Mouse (Mus musculus) cerebellum, adult 2 months (tissue): ENCODE data around the gene Zbtb24. TPM values are rescaled to one million over a fixed set of nuclear protein-coding genes. Genes with fewer than 3 reads are reported as not detected.

Experiments used
- DNase-seq, 2 experiments: peaks; one replicate each; pipeline ENCODE4 v3.0.0; 2021
- H3K27ac ChIP-seq: fragments of 200-500 bp; 2 replicates; pipeline ENCODE4 v1.5.1; 2012; ENCODE audit warnings: low read length, control low read depth, inconsistent platforms; ENCODE audit not compliant: insufficient read depth
- H3K27me3 ChIP-seq: fragments of 200-500 bp; 2 replicates; pipeline ENCODE4 v1.6.1; 2012; ENCODE audit warnings: inconsistent platforms, mild to moderate bottlenecking, low read length, moderate library complexity; ENCODE audit not compliant: control insufficient read depth, insufficient read depth
- H3K4me1 ChIP-seq: fragments of 200-500 bp; 2 replicates; pipeline ENCODE4 v1.6.1; 2011; ENCODE audit warnings: low read length; ENCODE audit not compliant: control insufficient read depth, insufficient read depth
- H3K4me3 ChIP-seq: fragments of 200-500 bp; replicated peaks from 2 replicates; pipeline ENCODE3; 2011; ENCODE audit warnings: mild to moderate bottlenecking, low read depth, low read length, control low read depth; ENCODE audit not compliant: insufficient read depth
- CTCF ChIP-seq: fragments of 200-500 bp; IDR thresholded peaks from 2 replicates; pipeline ENCODE4 v1.5.1; 2011; ENCODE audit warnings: low read depth, mild to moderate bottlenecking, control low read depth, low read length, moderate library complexity, borderline replicate concordance; ENCODE audit not compliant: insufficient read depth
- POLR2A ChIP-seq: fragments of 200-500 bp; IDR thresholded peaks from 2 replicates; pipeline ENCODE4 v1.6.1; 2011; ENCODE audit warnings: low read length, control low read depth, borderline replicate concordance; ENCODE audit not compliant: insufficient read depth
- WGBS: fragments of 180-500 bp; shearing (Covaris S2); methylation state at CpG from one replicate; pipeline ENCODE4 v1.1.7; 2018; 5-methylcytosine and 5-hydroxymethylcytosine counted together
- polyA plus RNA-seq: library from polyadenylated mRNA; depleted of rRNA; stranded (reverse); fragments of >200 nt; gene quantifications from 2 replicates; pipeline ENCODE4 v1.2.3, GENCODE M21; 2012

The Zbtb24 gene
- polyA plus RNA-seq, 1 experiment = 19.2 TPM

DNA sequence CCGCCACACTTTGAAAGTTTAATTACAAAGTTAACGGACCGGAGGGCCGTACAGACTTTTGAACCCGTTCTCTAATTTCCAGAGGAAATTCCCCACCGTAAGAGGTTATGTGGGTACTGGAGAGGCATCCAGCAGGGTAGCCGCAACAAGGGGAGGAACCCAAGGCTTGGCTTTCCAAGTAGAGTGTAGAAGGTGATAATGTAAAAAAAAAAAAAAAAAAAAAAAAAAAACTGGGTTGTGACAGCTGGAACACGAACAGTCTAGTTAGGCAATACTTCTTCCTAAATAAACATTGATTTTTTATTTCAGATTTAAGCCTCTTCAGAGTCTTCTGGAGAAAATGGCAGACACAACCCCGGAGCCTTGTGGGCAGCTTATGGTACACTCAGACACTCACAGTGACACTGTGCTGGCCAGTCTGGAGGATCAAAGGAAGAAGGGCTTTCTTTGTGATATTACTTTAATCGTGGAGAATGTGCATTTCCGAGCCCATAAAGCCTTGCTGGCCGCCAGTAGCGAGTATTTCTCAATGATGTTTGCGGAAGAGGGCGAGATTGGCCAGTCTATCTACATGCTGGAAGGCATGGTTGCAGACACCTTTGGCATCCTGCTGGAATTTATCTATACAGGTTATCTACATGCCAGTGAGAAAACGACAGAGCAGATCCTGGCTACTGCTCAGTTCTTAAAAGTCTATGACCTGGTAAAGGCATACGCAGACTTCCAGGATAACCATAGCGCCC, 768 bp downstream of the Zbtb24 start:
- WGBS = 50% methylated on average over 18 of the region's 18 CpGs
- DNase-seq = no peak
- peak overlapping the region; percentile 86 for H3K4me3 ChIP-seq
- 0 out of 2 replicates have a peak overlapping the region, but pooled peaks have one; percentile 60 for H3K27ac ChIP-seq
- H3K27me3 ChIP-seq = no peaks in the 10 kb centered on the region
- H3K4me1 ChIP-seq = peaks cover 5% of the 10 kb centered on the region
- TF ChIP-seq POLR2A = no peak
- no peak for TF ChIP-seq CTCF

DNA sequence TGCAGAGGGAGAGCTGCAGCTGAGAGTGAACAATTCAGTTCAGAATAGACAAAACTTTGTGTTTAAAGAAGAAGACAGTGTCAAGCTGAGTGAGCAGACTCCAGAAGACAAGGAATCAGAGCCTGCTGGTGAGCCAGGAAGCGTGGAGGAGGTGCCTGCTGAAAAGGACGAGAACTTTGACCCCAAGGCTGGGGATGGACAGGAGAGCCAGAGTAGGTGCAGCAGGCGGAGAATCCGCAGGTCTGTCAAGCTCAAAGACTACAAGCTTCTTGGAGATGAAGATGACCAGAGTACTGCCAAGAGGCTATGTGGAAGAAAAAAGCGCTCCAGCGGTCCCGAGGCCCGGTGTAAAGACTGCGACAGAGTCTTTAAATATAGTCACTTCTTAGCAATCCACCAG, 1.5 kb downstream of the Zbtb24 start:
- TF ChIP-seq POLR2A = no peak
- TF ChIP-seq CTCF = no peak
- H3K27ac ChIP-seq = no peak overlapping the region
- no peak overlapping the region for H3K4me3 ChIP-seq
- H3K27me3 ChIP-seq = no peaks in the 10 kb centered on the region
- peak in 1 of 2 experiments; percentile 23 for DNase-seq
- H3K4me1 ChIP-seq = peaks cover 5% of the 10 kb centered on the region
- WGBS = 97% methylated on average over 9 of the region's 9 CpGs

GRCm38 (mm10) chr10:41452791-41453190, 2.6 kb downstream of the Zbtb24 start:
- 82% methylated on average over 3 of the region's 3 CpGs for WGBS
- no peak for TF ChIP-seq POLR2A
- no peak for TF ChIP-seq CTCF

DNA sequence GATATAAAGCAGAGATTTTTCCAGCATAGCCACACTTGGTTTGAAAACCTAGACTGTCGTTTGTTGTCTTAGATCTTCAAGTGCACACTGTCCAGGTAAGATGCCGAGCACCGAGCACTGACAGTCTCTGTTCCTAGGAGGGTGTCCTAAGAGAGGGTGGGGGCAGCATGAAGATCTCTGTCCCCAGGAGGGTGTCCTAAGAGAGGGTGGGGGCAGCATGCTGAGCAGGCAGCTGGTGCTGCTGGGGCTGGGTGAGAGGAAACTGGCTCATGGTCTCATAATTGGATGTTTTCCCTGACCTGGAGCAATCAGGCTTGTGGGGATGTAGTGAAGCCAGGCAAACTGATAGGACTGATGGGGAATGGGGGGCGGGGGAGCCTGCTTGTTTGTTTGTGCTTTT, 9.8 kb downstream of the Zbtb24 start:
- 26% methylated on average over 4 of the region's 4 CpGs for WGBS
- no peak overlapping the region for H3K4me3 ChIP-seq
- no peaks in the 10 kb centered on the region for H3K27me3 ChIP-seq
- H3K27ac ChIP-seq = no peak overlapping the region
- peak in 1 of 2 experiments; percentile 32 for DNase-seq
- peaks cover 14% of the 10 kb centered on the region for H3K4me1 ChIP-seq
- TF ChIP-seq POLR2A (no peak), CTCF (no peak)

More at GRCm38 (mm10) chr10:41452791-41453190, 2.6 kb downstream of the Zbtb24 start:
- DNase-seq = no peak
- Histone ChIP-seq H3K4me3 (no peak overlapping the region), H3K27ac (no peak overlapping the region), H3K27me3 (no peaks in the 10 kb centered on the region), H3K4me1 (peaks cover 5% of the 10 kb centered on the region)

GRCm38 (mm10) chr10:41460501-41460900, 10.3 kb downstream of the Zbtb24 start:
- no peak for TF ChIP-seq CTCF
- Histone ChIP-seq H3K4me3 (no peak overlapping the region), H3K27me3 (no peaks in the 10 kb centered on the region), H3K4me1 (peaks cover 14% of the 10 kb centered on the region; the same call in 1 of the 2 replicates), H3K27ac (no peak overlapping the region)
- WGBS = 25% methylated on average over 2 of the region's 2 CpGs
- no peak for DNase-seq

DNA sequence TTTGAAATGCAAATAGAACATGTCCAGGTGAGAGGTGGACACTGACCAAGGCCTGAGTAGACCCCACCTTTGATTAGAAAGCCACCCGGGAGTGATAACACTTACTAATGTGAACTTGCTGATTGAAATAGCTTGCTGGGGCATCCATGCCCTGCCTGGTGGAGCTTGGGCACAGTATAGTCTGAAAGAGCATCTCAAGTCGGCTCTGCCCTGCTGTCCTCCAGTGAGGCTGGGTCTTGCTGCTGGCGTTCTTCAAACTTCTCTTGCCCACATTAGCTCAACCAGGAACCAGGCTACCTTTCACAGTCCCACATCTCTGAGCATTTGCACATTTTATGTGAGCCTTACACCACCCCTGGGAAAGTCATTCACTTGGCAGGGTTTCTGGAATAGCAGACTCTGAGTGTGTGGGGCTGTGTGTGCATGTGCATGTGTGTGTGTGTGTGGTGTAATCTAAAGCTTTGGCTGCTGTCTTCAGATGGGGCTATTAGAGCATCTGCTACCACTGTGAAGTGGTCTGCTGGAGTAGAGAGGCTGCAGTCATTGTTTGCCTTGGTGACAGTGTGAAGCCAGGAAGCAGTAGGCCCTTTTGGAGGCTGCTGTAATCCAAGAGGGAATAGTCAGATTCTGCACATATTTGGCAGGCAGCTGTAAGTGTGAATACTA, 11.0 kb downstream of the Zbtb24 start:
- Histone ChIP-seq H3K4me3 (no peak overlapping the region), H3K27ac (no peak overlapping the region), H3K4me1 (peaks cover 14% of the 10 kb centered on the region; the same call in 1 of the 2 replicates), H3K27me3 (no peaks in the 10 kb centered on the region)
- 76% methylated on average over 3 of the region's 3 CpGs for WGBS
- TF ChIP-seq CTCF = no peak
- no peak for TF ChIP-seq POLR2A
- DNase-seq = no peak

DNA sequence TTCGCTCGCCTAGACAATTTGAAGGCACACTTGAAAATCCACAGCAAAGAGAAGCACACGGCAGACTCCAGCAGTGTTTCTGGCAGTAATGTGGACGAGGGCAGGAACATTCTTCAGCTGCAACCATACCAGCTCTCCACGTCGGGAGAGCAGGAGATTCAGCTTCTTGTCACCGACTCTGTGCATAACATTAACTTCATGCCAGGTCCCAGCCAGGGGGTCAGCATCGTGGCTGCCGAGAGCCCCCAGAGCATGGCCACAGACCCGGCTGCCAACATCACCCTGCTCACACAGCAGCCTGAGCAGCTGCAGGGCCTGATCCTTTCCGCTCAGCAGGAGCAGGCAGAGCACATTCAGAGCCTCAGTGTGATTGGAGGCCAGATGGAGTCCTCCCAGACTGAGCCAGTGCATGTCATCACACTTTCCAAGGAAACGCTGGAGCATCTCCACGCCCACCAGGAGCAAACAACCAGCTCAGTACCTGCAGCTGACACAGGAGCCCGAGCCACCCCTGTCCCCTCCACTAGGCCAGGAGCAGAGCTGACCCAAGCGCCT, 14.3 kb downstream of the Zbtb24 start:
- 27% methylated on average over 15 of the region's 15 CpGs for WGBS
- no peak for DNase-seq
- H3K27ac ChIP-seq = no peak overlapping the region
- H3K4me3 ChIP-seq = no peak overlapping the region
- peaks cover 14% of the 10 kb centered on the region; the same call in 1 of the 2 replicates for H3K4me1 ChIP-seq
- TF ChIP-seq POLR2A (no peak), CTCF (no peak)
- H3K27me3 ChIP-seq = no peaks in the 10 kb centered on the region

GRCm38 (mm10) chr10:41467325-41467724, 17.1 kb downstream of the Zbtb24 start:
- DNase-seq = no peak
- H3K27me3 ChIP-seq = no peaks in the 10 kb centered on the region
- H3K4me3 ChIP-seq = no peak overlapping the region
- WGBS = 51% methylated on average over 6 of the region's 6 CpGs
- TF ChIP-seq CTCF (no peak), POLR2A (no peak)
- H3K4me1 ChIP-seq = 0 out of 2 replicates have a peak, but pooled peaks cover 2% of the 10 kb centered on the region
- H3K27ac ChIP-seq = no peak overlapping the region
